Mouse (Mus musculus) megakaryocyte-erythroid progenitor cell, adult 5-6 weeks (primary cell): ENCODE data around the gene Zmat3. TPM values are rescaled to one million over a fixed set of nuclear protein-coding genes. Genes with fewer than 3 reads are reported as not detected.

ENCODE experiments used
- ATAC-seq: replicated peaks from 2 replicates; pipeline ENCODE4 v1.8.0; 2016; ENCODE audit warnings: mild to moderate bottlenecking, inconsistent platforms; ENCODE audit not compliant: severe bottlenecking, poor library complexity, low FRiP score, low TSS enrichment
- total RNA-seq, 2 experiments: library from RNA; stranded (forward) in 1 of 2; stranded (reverse) in 1 of 2; fragments of 200-1000, 215-1000 nt in 1 of 2; fragments of >200 nt in 1 of 2; fragmentation: Nextera tagmentation in 1 of 2; gene quantifications; 2 replicates each; pipeline ENCODE4 v1.2.3; 2014 to 2017

The Zmat3 gene
- total RNA-seq, 2 experiments from 2014 or later, result 2.0 to 7.7 TPM

DNA sequence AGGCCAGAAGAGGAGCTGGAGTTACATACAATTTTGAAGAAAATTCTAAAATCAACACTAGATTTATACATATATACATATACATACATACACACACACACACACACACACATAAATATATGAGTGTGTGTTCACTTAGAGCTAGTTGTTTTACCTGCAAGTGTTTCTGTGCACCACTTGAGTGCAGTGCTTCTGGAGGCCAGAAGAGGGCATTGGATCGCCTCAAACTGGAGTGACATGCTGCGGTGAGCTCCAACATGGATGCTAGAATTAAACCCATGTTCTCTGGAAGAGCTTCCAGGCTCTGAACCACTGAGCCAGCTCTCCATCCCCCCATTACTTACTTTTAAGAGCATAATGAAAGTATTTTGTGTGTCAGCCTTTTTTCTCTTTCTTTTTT lies 14.1 kb upstream of the Zmat3 start:
- ATAC-seq, result peak; percentile 84

GRCm38 (mm10) chr3:32373236-32373635 lies 7.4 kb upstream of the Zmat3 start:
- no peak for ATAC-seq

GRCm38 (mm10) chr3:32372470-32372869 lies 6.7 kb upstream of the Zmat3 start:
- no peak for ATAC-seq

DNA sequence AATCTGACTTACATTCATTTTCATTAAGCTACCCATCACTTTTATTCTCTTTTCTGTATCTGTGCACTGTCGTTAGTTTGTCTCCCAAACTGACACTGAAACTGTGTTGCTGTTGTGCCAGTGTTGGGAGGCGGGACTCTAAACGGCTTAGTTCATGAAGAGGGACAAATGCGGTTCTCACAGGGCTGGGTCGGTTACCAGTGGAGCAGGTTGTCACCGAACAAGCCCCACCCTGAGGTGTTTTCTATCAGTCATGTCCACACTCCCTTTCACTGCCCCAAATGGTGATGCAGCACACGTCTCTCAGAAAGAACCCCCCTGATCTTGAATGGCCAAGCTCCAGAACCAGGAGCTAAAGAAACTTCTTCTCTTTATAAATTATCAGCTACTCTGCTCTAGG lies 6.1 kb upstream of the Zmat3 start:
- ATAC-seq, result peak; percentile 39

DNA sequence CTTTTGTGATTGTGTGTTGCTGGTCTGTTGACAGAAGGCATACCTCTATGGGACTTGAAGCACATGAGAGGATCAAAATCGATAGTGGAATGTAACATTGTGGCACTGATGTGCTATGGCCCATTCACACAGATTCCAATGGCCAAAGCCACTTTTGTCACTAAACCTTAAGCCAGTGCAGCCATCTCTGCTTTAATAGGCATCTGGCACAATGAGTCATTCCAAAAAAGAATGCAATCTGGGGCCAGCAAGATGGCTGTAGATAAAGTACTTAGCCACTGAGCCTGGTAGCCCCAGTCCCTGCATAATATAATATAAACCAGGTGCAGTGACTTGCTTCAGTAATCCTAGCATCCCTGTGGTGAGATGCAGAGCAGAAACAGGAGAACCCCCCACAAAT lies 1.7 kb upstream of the Zmat3 start:
- ATAC-seq, result no peak

DNA sequence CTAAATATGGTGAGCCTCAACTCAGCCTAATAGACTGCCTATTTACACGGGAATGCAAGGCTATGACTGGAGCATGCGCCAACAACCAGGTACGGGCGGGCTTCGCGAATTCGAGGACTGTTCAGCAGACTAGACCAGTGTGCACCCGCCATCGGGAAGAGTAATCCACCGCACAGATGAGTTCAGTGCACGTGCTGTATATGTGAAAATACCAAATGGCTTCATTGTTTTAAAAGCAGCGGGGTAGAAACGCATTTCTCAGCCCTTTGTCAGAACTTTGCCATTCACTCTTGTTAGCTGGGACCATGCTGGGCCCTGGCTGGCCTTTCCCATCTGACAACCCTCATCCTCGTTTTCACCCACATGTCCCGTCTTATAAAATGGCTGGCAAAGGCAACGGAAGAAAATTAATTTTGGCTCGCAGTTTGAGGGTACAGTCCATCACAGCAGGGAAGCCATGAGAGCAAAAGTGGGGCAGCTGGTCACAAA lies 476 bp upstream of the Zmat3 start:
- peak; percentile 15; the same call in 1 of the 2 replicates for ATAC-seq

DNA sequence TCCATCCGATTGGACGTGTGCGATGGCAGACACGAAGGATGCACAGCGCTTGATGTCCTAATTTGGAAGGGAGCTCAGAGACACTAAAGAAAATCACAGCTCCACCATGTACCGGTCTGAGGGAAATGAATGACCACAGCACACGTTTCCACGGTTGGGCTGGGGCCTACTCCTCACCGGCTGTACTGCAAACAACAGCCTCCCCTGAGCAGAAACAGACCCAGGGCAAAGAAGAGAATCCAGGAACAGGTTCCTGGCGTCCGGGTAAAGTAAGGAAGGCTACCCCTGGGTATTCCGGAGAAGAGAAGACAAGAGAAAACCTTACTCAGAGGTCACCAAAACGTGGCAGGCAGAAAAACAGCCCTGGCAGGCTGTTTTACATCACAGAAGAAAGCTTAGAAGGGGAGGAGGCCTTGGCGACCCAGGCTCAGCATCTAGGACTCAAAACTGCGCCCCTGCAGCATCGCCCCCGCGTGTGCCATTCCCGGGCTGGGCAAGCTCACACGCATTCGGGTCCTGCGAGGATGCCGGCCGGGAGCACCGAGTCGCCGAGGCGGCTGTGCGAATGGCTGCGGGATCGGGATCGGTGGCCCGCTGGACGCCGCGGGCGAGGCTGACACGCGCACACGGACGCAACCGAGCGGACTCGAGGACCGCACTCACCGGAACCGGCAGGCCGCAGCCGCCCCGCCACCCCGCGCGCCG lies 821 bp downstream of the Zmat3 start:
- peak; percentile 24 for ATAC-seq

DNA sequence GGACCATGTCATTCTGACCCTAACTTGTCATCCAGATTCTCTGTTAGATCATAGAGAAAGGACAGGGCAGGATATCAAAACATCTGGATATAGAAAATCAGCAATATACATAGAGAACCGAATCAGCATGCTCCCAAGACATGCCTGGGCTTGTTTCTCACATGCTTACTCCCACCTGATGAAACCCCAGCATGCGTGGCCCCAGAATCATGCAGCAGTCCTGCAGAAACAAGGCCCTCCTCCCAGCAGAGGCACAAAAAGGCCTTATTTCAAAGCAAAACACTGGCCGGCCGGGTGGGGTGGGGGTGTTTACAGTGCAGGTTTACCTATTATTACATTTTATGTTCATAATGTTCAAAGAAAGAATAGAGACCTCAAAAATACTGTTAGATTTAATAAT lies 1.6 kb downstream of the Zmat3 start:
- no peak for ATAC-seq

DNA sequence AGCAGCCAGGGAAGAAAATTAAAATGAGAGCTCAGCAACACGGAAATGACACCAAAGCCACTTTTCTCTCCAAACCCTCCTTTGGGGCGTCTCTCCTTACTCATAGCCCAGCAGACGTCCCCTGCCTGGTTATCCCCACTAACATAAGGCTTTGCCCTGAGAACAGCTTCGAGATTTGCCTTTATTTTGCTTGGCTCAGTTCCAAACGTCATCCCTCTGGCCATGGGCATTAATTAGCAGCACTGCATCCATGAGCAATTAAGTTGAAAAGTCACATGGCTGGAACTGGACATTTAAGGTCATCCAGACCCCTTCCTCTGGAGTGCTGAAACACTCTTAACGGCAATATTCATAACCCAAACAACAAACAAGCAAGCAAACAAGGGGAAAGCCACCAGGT lies 4.6 kb downstream of the Zmat3 start:
- no peak for ATAC-seq

GRCm38 (mm10) chr3:32347881-32348280 lies 17.9 kb downstream of the Zmat3 start:
- no peak for ATAC-seq

DNA sequence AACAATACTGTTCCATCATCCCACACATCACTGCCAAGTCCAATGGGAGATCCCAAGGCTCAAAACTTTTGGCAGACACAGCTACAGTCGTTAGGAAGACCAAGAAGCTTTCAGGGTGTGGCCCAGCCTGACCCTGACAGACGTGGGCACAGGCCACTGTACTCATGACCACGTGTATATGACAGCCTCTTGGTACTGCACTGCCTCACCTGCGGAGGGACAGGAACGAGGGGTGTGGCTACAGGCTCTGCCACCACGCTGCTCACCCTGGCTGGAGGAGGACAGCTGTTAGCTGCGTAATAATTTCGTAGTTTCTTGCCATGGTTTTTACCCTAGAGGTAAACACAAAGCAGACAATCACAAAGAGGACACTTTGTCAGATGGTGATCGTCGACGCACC lies 20.6 kb downstream of the Zmat3 start:
- ATAC-seq, result no peak

- no peak for ATAC-seq
These were observed 21.0 kb downstream of the Zmat3 start for GRCm38 (mm10) chr3:32344825-32345224.

- ATAC-seq, result no peak
These were observed 22.4 kb downstream of the Zmat3 start for GRCm38 (mm10) chr3:32343371-32343770.

DNA sequence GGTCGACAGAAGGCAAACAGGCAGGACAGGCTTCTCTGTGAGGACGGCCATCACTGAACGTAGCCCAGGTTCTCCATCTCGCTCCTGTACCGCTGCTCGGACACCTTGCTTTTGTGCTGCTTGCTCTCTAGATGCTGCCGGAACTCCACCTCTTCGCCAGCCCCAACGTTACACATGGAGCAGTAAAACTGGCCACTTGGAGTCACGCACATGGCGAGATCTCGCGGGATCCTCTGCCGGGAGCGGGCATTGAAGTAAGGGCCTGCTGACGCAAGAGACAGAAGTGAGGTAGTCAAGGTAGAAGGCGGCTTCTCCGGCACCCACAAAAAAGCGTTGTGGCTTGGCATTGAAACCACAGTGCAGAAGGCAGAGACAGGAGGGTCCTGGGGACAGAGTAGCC lies 24.4 kb downstream of the Zmat3 start:
- ATAC-seq, result no peak

- ATAC-seq, result no peak
These were observed 27.6 kb downstream of the Zmat3 start for GRCm38 (mm10) chr3:32338231-32338630.

DNA sequence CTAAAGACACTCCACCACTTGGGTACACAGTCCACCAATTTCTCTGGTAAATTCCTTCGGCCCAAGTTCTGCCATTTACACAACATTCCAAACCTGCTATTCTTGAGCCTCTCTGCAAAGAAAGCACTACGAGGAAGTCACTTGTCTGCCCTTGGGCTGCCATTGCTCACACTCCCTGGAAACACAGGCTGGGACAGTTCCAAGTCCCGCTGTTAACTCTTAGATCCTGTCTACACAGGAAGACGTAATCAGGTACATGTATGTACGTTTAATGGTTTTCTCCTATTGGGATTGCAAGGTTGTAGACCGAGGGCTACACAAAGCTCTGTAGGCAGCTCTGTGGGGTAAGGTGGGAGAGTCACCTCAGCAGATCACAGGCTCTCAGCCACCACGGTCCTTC lies 28.0 kb downstream of the Zmat3 start:
- ATAC-seq, result no peak

DNA sequence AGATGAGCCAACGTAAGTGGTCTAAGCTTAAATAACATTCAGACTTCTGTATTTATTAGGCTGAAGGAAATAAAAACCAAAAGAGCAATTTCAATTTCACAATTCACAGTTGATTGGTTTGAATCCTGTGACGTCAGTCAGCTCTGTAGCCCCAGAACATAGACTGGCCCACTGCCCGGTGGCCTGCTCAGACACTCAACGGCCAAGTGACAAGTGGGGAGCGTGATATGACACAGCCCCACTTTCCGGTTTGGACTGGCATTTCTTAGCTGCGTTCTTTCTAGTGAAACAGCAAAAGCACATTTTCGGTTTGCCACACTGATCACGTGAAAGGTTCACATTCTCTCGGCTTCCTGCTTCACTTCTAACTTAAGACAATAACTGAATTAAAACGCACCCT lies 30.9 kb downstream of the Zmat3 start:
- ATAC-seq, result no peak

DNA sequence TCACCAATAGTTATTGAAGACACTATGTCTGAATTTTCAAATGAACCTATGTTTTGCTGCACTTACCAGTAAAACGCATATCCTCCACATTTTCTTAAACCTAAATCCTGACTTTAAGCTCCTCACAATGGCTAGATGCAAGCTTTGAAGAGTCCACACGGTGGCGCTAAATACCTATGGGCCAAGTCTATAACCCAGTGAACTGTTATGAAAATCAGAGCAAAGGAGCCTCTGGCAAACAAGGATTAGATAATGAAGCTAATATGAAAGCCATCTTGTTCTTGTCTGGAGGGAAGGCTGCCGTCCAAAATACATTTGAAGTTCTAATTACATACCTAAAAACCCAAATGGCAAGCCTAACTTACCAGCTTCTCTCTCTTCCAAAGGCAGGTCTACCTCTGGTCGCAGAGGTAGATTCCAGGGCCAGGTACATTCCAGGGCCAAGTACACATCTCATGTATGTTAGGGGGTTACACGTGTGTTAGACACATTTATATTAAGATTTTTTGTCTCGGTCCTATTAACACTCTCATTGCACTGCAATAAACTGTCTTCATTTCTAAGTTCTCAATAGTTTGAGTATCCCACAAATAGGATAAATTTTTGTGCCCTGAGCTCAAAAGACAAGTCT lies 32.2 kb downstream of the Zmat3 start:
- peak; percentile 77 for ATAC-seq

- ATAC-seq, result 0 out of 2 replicates have a peak, but pooled peaks have one; percentile 26
These were observed 47.9 kb downstream of the Zmat3 start for GRCm38 (mm10) chr3:32317901-32318416.

DNA sequence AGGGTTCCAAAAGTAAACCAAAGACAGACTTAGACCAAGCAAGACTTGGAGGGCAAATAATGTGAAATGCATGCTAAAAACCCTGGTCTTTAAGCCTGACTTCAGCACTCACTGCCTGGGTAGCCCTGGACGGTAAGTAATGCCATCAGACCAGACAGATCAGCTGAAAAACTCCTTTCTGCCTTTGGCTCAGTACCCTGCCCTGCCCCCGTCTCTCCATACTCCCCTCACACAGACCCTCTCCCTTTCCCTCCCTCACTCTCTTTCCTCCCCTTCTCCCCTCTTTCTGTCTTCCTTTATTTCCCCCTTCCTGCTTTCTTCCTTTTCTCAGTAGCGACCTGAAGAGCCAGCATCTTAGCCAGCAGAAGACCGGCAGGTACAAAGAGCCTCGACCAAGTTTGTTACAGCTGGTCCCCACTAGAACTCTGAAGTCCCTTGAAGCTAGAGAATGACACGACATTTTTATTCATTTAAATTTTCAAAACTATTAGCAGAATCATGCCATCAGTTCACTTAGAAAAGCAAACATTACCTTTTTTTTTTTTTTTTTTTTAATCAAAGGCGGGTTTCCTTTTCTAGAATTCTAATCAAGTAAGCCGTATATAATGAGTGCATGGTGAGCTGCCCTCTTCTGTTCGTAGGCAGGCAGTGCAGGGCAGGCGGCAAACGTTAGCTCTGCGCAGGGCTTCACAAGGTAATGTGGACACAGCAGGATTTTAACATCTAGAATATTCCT lies 48.5 kb downstream of the Zmat3 start:
- ATAC-seq, result peak; percentile 89
